Mouse (Mus musculus): Measurements from ENCODE around the gene Csmd2. TPM values are rescaled to one million over a fixed set of nuclear protein-coding genes. Genes with fewer than 3 reads are reported as not detected.

Csmd2 gene
- polyA plus RNA-seq, 1 experiment from 2014 or later: 1.9 TPM

- DNase-seq (ENCODE audit: low spot score) (no peak), ATAC-seq (ENCODE audit: low FRiP score) (no peak)
- no peak overlapping the region for H3K4me3 ChIP-seq (ENCODE audit: low read depth, low read length)
- H3K27ac ChIP-seq (ENCODE audit: low read depth, low read length): no peak overlapping the region
- no peak overlapping the region for H3K4me2 ChIP-seq (replicated peaks; ENCODE audit: low read depth, low read length)
- H3K4me1 ChIP-seq (replicated peaks; ENCODE audit: control insufficient read depth, insufficient read depth, low read length): peaks cover 3% of the 10 kb centered on the region; the same call in 1 of the 2 replicates
- H3K9me3 ChIP-seq (ENCODE audit: control insufficient read depth, low read length): no peaks in the 10 kb centered on the region
- H3K27me3 ChIP-seq (ENCODE audit: control insufficient read depth, insufficient read depth, low read length): no peaks in the 10 kb centered on the region
- WGBS: 77% methylated on average over 7 of the region's 7 CpGs
- no peak overlapping the region for H3K9ac ChIP-seq (ENCODE audit: low read depth, low read length)
- H3K36me3 ChIP-seq (ENCODE audit: control insufficient read depth, insufficient read depth, low read length): no peaks in the 10 kb centered on the region
Measured at GRCm38 (mm10) chr4:128397804-128398203, 410.1 kb downstream of the Csmd2 start.

DNA sequence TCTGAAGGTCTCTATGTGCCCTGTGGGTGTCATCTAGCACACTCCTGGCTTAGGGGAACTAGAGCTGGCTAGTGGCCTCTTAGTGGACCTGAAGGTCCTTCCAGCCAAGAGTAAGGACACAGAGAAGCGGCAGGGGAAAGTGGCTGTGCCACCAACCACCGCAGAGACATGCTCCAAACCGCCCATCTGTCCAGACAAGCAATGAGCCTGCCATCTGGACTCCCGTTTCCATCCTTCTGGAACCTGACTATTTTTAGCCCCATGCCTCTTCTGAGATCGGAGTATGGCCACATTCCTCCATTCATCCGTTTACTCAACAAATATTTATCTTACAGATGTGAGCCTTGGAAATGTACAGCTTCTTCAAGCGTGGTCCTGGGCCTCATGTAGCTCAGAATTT is 411.3 kb downstream of the Csmd2 start:
- ATAC-seq (ENCODE audit: low FRiP score): no peak
- Histone ChIP-seq H3K4me1 (replicated peaks; ENCODE audit: control insufficient read depth, insufficient read depth, low read length) (no peaks in the 10 kb centered on the region), H3K4me2 (replicated peaks; ENCODE audit: low read depth, low read length) (no peak overlapping the region), H3K27me3 (ENCODE audit: control insufficient read depth, insufficient read depth, low read length) (no peaks in the 10 kb centered on the region), H3K9ac (ENCODE audit: low read depth, low read length) (no peak overlapping the region), H3K36me3 (ENCODE audit: control insufficient read depth, insufficient read depth, low read length) (no peaks in the 10 kb centered on the region), H3K27ac (ENCODE audit: low read depth, low read length) (no peak overlapping the region), H3K9me3 (ENCODE audit: control insufficient read depth, low read length) (no peaks in the 10 kb centered on the region), H3K4me3 (ENCODE audit: low read depth, low read length) (no peak overlapping the region)
- no peak for DNase-seq (ENCODE audit: low spot score)
- WGBS: 75% methylated on average over 7 of the region's 7 CpGs

DNA sequence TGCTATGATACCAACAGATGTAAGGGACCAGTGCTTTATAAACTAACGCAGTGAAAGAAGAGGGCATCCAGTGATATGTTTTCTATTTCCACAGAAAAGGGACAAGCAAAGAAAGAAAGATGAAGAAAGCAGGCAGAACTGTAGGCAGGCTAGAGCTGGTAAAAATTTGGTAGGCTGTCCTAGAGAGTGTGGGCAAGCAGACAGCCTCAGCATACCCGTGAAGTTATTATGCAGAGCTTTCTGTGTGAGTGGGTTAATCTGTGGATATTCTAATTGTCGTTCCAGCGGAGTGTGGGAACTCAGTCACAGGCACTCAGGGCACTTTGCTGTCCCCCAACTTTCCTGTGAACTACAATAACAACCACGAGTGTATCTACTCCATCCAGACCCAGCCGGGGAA is 412.4 kb downstream of the Csmd2 start:
- 85% methylated on average over 6 of the region's 6 CpGs for WGBS
- H3K9ac ChIP-seq (ENCODE audit: low read depth, low read length): no peak overlapping the region
- H3K4me2 ChIP-seq (replicated peaks; ENCODE audit: low read depth, low read length): no peak overlapping the region
- H3K36me3 ChIP-seq (ENCODE audit: control insufficient read depth, insufficient read depth, low read length): no peaks in the 10 kb centered on the region
- ATAC-seq (ENCODE audit: low FRiP score) (no peak), DNase-seq (ENCODE audit: low spot score) (no peak)
- no peak overlapping the region for H3K4me3 ChIP-seq (ENCODE audit: low read depth, low read length)
- H3K4me1 ChIP-seq (replicated peaks; ENCODE audit: control insufficient read depth, insufficient read depth, low read length): no peaks in the 10 kb centered on the region
- H3K27me3 ChIP-seq (ENCODE audit: control insufficient read depth, insufficient read depth, low read length): no peaks in the 10 kb centered on the region
- H3K9me3 ChIP-seq (ENCODE audit: control insufficient read depth, low read length): no peaks in the 10 kb centered on the region
- H3K27ac ChIP-seq (ENCODE audit: low read depth, low read length): no peak overlapping the region

GRCm38 (mm10) chr4:128401591-128401990 is 413.9 kb downstream of the Csmd2 start:
- Histone ChIP-seq H3K9me3 (ENCODE audit: control insufficient read depth, low read length) (no peaks in the 10 kb centered on the region), H3K9ac (ENCODE audit: low read depth, low read length) (no peak overlapping the region), H3K4me1 (replicated peaks; ENCODE audit: control insufficient read depth, insufficient read depth, low read length) (no peaks in the 10 kb centered on the region), H3K27ac (ENCODE audit: low read depth, low read length) (no peak overlapping the region), H3K36me3 (ENCODE audit: control insufficient read depth, insufficient read depth, low read length) (no peaks in the 10 kb centered on the region), H3K27me3 (ENCODE audit: control insufficient read depth, insufficient read depth, low read length) (no peaks in the 10 kb centered on the region), H3K4me3 (ENCODE audit: low read depth, low read length) (no peak overlapping the region), H3K4me2 (replicated peaks; ENCODE audit: low read depth, low read length) (no peak overlapping the region)
- DNase-seq (ENCODE audit: low spot score) (no peak), ATAC-seq (ENCODE audit: low FRiP score) (no peak)
- WGBS: 85% methylated on average over 3 of the region's 3 CpGs

DNA sequence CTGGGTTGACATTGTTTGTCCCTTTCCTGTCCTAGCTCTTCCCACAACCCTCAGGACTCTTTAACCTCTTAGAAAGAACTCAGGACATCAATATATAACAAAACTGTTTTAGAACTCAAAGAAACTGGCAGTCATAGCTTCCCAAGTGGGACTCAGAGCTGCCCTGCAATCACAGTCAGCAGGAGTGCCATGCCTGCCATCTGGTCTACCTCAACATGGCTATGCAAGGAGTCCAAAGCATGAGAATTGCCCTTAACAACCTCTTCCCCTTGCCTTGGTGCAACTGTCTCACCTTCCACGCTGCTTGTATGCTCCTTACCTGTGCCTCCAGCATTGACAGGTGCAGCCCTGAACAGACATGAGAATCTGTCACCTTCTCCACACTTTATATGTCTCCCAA is 415.0 kb downstream of the Csmd2 start:
- Histone ChIP-seq H3K4me3 (ENCODE audit: low read depth, low read length) (no peak overlapping the region), H3K27ac (ENCODE audit: low read depth, low read length) (no peak overlapping the region), H3K27me3 (ENCODE audit: control insufficient read depth, insufficient read depth, low read length) (no peaks in the 10 kb centered on the region), H3K4me1 (replicated peaks; ENCODE audit: control insufficient read depth, insufficient read depth, low read length) (no peaks in the 10 kb centered on the region), H3K9me3 (ENCODE audit: control insufficient read depth, low read length) (no peaks in the 10 kb centered on the region), H3K9ac (ENCODE audit: low read depth, low read length) (no peak overlapping the region), H3K36me3 (ENCODE audit: control insufficient read depth, insufficient read depth, low read length) (no peaks in the 10 kb centered on the region), H3K4me2 (replicated peaks; ENCODE audit: low read depth, low read length) (no peak overlapping the region)
- WGBS: 63% methylated on average over 1 of the region's 1 CpGs
- ATAC-seq (ENCODE audit: low FRiP score): no peak
- no peak for DNase-seq (ENCODE audit: low spot score)

DNA sequence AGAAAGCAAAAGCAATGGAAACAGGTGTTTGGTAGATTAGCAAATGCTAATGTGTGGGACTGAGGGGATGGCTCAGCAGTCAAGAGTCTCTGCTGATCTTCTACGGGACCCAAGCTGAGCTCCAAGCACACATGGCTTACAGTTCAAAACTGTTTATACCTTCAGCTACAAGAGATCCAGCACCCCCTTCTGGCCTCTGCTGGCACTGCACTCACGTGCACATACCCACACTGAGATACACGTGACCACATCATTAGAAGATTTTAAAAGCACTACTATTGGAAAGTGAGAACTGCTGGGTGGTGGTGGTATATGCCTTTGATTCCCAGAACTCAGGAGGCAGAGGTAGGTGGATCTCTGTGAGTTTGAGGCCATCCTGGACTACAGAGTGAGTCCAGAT is 417.9 kb downstream of the Csmd2 start:
- Histone ChIP-seq H3K9ac (ENCODE audit: low read depth, low read length) (no peak overlapping the region), H3K27ac (ENCODE audit: low read depth, low read length) (no peak overlapping the region), H3K9me3 (ENCODE audit: control insufficient read depth, low read length) (no peaks in the 10 kb centered on the region), H3K27me3 (ENCODE audit: control insufficient read depth, insufficient read depth, low read length) (no peaks in the 10 kb centered on the region), H3K4me3 (ENCODE audit: low read depth, low read length) (no peak overlapping the region), H3K36me3 (ENCODE audit: control insufficient read depth, insufficient read depth, low read length) (no peaks in the 10 kb centered on the region), H3K4me1 (replicated peaks; ENCODE audit: control insufficient read depth, insufficient read depth, low read length) (no peaks in the 10 kb centered on the region), H3K4me2 (replicated peaks; ENCODE audit: low read depth, low read length) (no peak overlapping the region)
- no peak for DNase-seq (ENCODE audit: low spot score)
- ATAC-seq (ENCODE audit: low FRiP score): no peak
- 93% methylated on average over 3 of the region's 3 CpGs for WGBS

- no peak overlapping the region for H3K9ac ChIP-seq (ENCODE audit: low read depth, low read length)
- no peaks in the 10 kb centered on the region for H3K36me3 ChIP-seq (ENCODE audit: control insufficient read depth, insufficient read depth, low read length)
- H3K4me2 ChIP-seq (replicated peaks; ENCODE audit: low read depth, low read length): no peak overlapping the region
- H3K4me1 ChIP-seq (replicated peaks; ENCODE audit: control insufficient read depth, insufficient read depth, low read length): no peaks in the 10 kb centered on the region
- no peaks in the 10 kb centered on the region for H3K9me3 ChIP-seq (ENCODE audit: control insufficient read depth, low read length)
- H3K27me3 ChIP-seq (ENCODE audit: control insufficient read depth, insufficient read depth, low read length): no peaks in the 10 kb centered on the region
- H3K27ac ChIP-seq (ENCODE audit: low read depth, low read length): no peak overlapping the region
- no peak overlapping the region for H3K4me3 ChIP-seq (ENCODE audit: low read depth, low read length)
- no peak for DNase-seq (ENCODE audit: low spot score)
- WGBS: 86% methylated on average over 9 of the region's 9 CpGs
- ATAC-seq (ENCODE audit: low FRiP score): no peak
Measured at GRCm38 (mm10) chr4:128407084-128407845, 419.6 kb downstream of the Csmd2 start.

GRCm38 (mm10) chr4:128411941-128412630 is 424.4 kb downstream of the Csmd2 start:
- H3K27me3 ChIP-seq (ENCODE audit: control insufficient read depth, insufficient read depth, low read length): no peaks in the 10 kb centered on the region
- 76% methylated on average over 7 of the region's 7 CpGs for whole genome bisulfite sequencing
- no peak overlapping the region for H3K27ac ChIP-seq (ENCODE audit: low read depth, low read length)
- DNase-seq (ENCODE audit: low spot score): no peak
- no peaks in the 10 kb centered on the region for H3K9me3 ChIP-seq (ENCODE audit: control insufficient read depth, low read length)
- no peak for ATAC-seq (ENCODE audit: low FRiP score)
- no peaks in the 10 kb centered on the region for H3K36me3 ChIP-seq (ENCODE audit: control insufficient read depth, insufficient read depth, low read length)
- H3K4me2 ChIP-seq (replicated peaks; ENCODE audit: low read depth, low read length): no peak overlapping the region
- no peak overlapping the region for H3K4me3 ChIP-seq (ENCODE audit: low read depth, low read length)
- no peaks in the 10 kb centered on the region for H3K4me1 ChIP-seq (replicated peaks; ENCODE audit: control insufficient read depth, insufficient read depth, low read length)
- H3K9ac ChIP-seq (ENCODE audit: low read depth, low read length): no peak overlapping the region

DNA sequence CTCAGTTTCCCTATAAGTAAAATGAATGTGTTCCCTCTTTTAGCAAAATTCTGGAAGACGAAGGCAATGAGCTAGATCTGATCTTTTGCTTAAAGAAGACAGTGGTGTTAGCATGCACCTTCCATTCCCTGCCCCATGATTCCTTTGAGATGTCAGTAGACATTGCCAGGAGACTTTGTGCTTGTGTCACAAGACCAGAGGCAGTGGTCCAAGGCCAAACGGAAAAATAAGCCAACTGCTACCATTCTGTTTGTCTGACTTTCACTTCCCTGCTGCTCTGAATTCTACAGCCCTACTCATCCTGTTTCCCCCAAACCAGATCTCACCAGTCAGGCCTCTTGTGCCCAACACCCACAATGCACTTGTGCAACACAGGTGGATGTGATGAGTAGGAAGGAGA is 427.1 kb downstream of the Csmd2 start:
- no peaks in the 10 kb centered on the region for H3K4me1 ChIP-seq (replicated peaks; ENCODE audit: control insufficient read depth, insufficient read depth, low read length)
- H3K36me3 ChIP-seq (ENCODE audit: control insufficient read depth, insufficient read depth, low read length): no peaks in the 10 kb centered on the region
- no peak overlapping the region for H3K9ac ChIP-seq (ENCODE audit: low read depth, low read length)
- no peak overlapping the region for H3K27ac ChIP-seq (ENCODE audit: low read depth, low read length)
- no peak for ATAC-seq (ENCODE audit: low FRiP score)
- no peak for DNase-seq (ENCODE audit: low spot score)
- H3K27me3 ChIP-seq (ENCODE audit: control insufficient read depth, insufficient read depth, low read length): no peaks in the 10 kb centered on the region
- 93% methylated on average over 2 of the region's 2 CpGs for WGBS
- no peak overlapping the region for H3K4me3 ChIP-seq (ENCODE audit: low read depth, low read length)
- no peak overlapping the region for H3K4me2 ChIP-seq (replicated peaks; ENCODE audit: low read depth, low read length)
- H3K9me3 ChIP-seq (ENCODE audit: control insufficient read depth, low read length): no peaks in the 10 kb centered on the region
